Mouse (Mus musculus) cerebellum, postnatal 10 days (tissue): ENCODE results near the gene Fasn.

ENCODE experiments used
- DNase-seq, 2 experiments: peaks; one replicate each; pipeline ENCODE4 v3.0.0; 2021; ENCODE audit warnings: mixed read lengths in 2 of 2

Fasn gene

GRCm38 (mm10) chr11:120826016-120826953 is 1.9 kb upstream of the Fasn start:
- DNase-seq: peak in 1 of 2 experiments; percentile 14

- peak in 1 of 2 experiments; percentile 62 for DNase-seq
These were observed 1.0 kb upstream of the Fasn start for GRCm38 (mm10) chr11:120825289-120825863.

GRCm38 (mm10) chr11:120824787-120825288 is 491 bp upstream of the Fasn start:
- DNase-seq: peak in 1 of 2 experiments; percentile 75

- peak; percentile 85 to 86 for DNase-seq
These were observed 798 bp downstream of the Fasn start for GRCm38 (mm10) chr11:120823551-120823947.

- DNase-seq: peak; percentile 58 to 68
These were observed 1.4 kb downstream of the Fasn start for GRCm38 (mm10) chr11:120822831-120823550.

- no peak for DNase-seq
These were observed 2.0 kb downstream of the Fasn start for GRCm38 (mm10) chr11:120822321-120822720.

GRCm38 (mm10) chr11:120821076-120821922 is 3.0 kb downstream of the Fasn start:
- peak in 1 of 2 experiments; percentile 43 for DNase-seq

GRCm38 (mm10) chr11:120820546-120820945 is 3.8 kb downstream of the Fasn start:
- peak in 1 of 2 experiments; percentile 47 for DNase-seq

GRCm38 (mm10) chr11:120819556-120819955 is 4.8 kb downstream of the Fasn start:
- peak; percentile 54 to 65 for DNase-seq

GRCm38 (mm10) chr11:120818251-120818650 is 6.1 kb downstream of the Fasn start:
- DNase-seq: no peak

- DNase-seq: no peak
These were observed 7.0 kb downstream of the Fasn start for GRCm38 (mm10) chr11:120817358-120817757.

GRCm38 (mm10) chr11:120812068-120812467 is 12.3 kb downstream of the Fasn start:
- no peak for DNase-seq

GRCm38 (mm10) chr11:120808010-120808409 is 16.3 kb downstream of the Fasn start:
- DNase-seq: no peak

- no peak for DNase-seq
These were observed 18.7 kb downstream of the Fasn start for GRCm38 (mm10) chr11:120805375-120806298.

GRCm38 (mm10) chr11:120804769-120805168 is 19.6 kb downstream of the Fasn start:
- no peak for DNase-seq

GRCm38 (mm10) chr11:120804274-120804673 is 20.1 kb downstream of the Fasn start:
- DNase-seq: no peak

- peak; percentile 95 to 97 for DNase-seq
These were observed 24.1 kb downstream of the Fasn start for GRCm38 (mm10) chr11:120800061-120800904.

- no peak for DNase-seq
These were observed 24.9 kb downstream of the Fasn start for GRCm38 (mm10) chr11:120799316-120799890.

- no peak for DNase-seq
These were observed 26.1 kb downstream of the Fasn start for GRCm38 (mm10) chr11:120798244-120798643.

- DNase-seq: no peak
These were observed 27.8 kb downstream of the Fasn start for GRCm38 (mm10) chr11:120796614-120796946.
